Mouse (Mus musculus): ENCODE measurements around the gene Ebi3. TPM values are rescaled to one million over a fixed set of nuclear protein-coding genes. Genes with fewer than 3 reads are reported as not detected.
A peak's percentile ranks its signal among the peaks of the same experiment; 100 is the strongest.

Gene Ebi3
- polyA plus RNA-seq, 1 experiment from 2014 or later, result 2.2 TPM

GRCm38 (mm10) chr17:55961631-55962030 lies 9.2 kb downstream of the Ebi3 start:
- H3K27me3 ChIP-seq (ENCODE audit: control insufficient read depth, insufficient read depth, low read length), result no peaks in the 10 kb centered on the region
- H3K27ac ChIP-seq (ENCODE audit: low read depth, low read length), result no peak overlapping the region
- 0 out of 2 replicates have a peak, but pooled peaks cover 9% of the 10 kb centered on the region for H3K4me1 ChIP-seq (ENCODE audit: control insufficient read depth, insufficient read depth, low read length)
- H3K9ac ChIP-seq (ENCODE audit: low read depth, low read length), result no peak overlapping the region
- peaks cover 41% of the 10 kb centered on the region for H3K36me3 ChIP-seq (ENCODE audit: control insufficient read depth, insufficient read depth, low read length)
- H3K9me3 ChIP-seq (ENCODE audit: control insufficient read depth, low read length), result no peaks in the 10 kb centered on the region
- H3K4me3 ChIP-seq (ENCODE audit: low read length), result no peak overlapping the region
- WGBS, result 95% methylated on average over 7 of the region's 7 CpGs
- no peak overlapping the region for H3K4me2 ChIP-seq (replicated peaks; ENCODE audit: low read depth, low read length)
- ATAC-seq (ENCODE audit: low FRiP score, low TSS enrichment), result no peak

- Histone ChIP-seq H3K36me3 (ENCODE audit: control insufficient read depth, insufficient read depth, low read length) (peaks cover 56% of the 10 kb centered on the region), H3K4me1 (ENCODE audit: control insufficient read depth, insufficient read depth, low read length) (0 out of 2 replicates have a peak, but pooled peaks cover 8% of the 10 kb centered on the region), H3K27me3 (ENCODE audit: control insufficient read depth, insufficient read depth, low read length) (no peaks in the 10 kb centered on the region), H3K9me3 (ENCODE audit: control insufficient read depth, low read length) (no peaks in the 10 kb centered on the region), H3K9ac (ENCODE audit: low read depth, low read length) (no peak overlapping the region), H3K4me2 (replicated peaks; ENCODE audit: low read depth, low read length) (no peak overlapping the region), H3K4me3 (ENCODE audit: low read length) (no peak overlapping the region), H3K27ac (ENCODE audit: low read depth, low read length) (no peak overlapping the region)
- ATAC-seq (ENCODE audit: low FRiP score, low TSS enrichment), result no peak
- WGBS, result 88% methylated on average over 14 of the region's 14 CpGs
Measured at GRCm38 (mm10) chr17:55963171-55963570, 10.7 kb downstream of the Ebi3 start.

- Histone ChIP-seq H3K4me1 (ENCODE audit: control insufficient read depth, insufficient read depth, low read length) (0 out of 2 replicates have a peak, but pooled peaks cover 5% of the 10 kb centered on the region), H3K36me3 (ENCODE audit: control insufficient read depth, insufficient read depth, low read length) (peaks cover 56% of the 10 kb centered on the region), H3K27me3 (ENCODE audit: control insufficient read depth, insufficient read depth, low read length) (no peaks in the 10 kb centered on the region), H3K9me3 (ENCODE audit: control insufficient read depth, low read length) (no peaks in the 10 kb centered on the region), H3K4me3 (ENCODE audit: low read length) (no peak overlapping the region), H3K4me2 (replicated peaks; ENCODE audit: low read depth, low read length) (no peak overlapping the region), H3K27ac (ENCODE audit: low read depth, low read length) (no peak overlapping the region), H3K9ac (ENCODE audit: low read depth, low read length) (no peak overlapping the region)
- WGBS, result 93% methylated on average over 10 of the region's 10 CpGs
- ATAC-seq (ENCODE audit: low FRiP score, low TSS enrichment), result no peak
Measured at GRCm38 (mm10) chr17:55964496-55964895, 12.1 kb downstream of the Ebi3 start.

DNA sequence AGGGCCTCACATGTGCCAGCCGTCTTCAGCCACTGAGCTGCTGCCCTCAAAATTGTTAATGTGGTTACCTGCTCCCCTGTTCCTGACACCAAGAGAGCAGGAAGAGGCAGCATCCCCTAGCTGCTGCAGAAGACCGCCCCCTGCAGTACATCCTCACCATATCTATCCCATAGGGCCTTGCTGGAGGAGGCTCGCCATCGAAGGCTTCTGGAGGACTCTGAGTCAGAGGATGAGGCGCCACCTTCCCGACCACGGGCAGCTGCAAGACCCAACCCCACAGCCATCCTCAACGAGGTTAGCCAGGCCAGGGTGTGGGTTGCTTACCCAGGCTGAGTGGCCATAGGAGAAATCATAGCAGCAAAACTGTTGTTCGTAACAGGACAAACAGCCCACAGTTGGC lies 12.6 kb downstream of the Ebi3 start:
- Histone ChIP-seq H3K4me2 (replicated peaks; ENCODE audit: low read depth, low read length) (no peak overlapping the region), H3K4me3 (ENCODE audit: low read length) (no peak overlapping the region), H3K9ac (ENCODE audit: low read depth, low read length) (no peak overlapping the region), H3K4me1 (ENCODE audit: control insufficient read depth, insufficient read depth, low read length) (0 out of 2 replicates have a peak, but pooled peaks cover 5% of the 10 kb centered on the region), H3K27ac (ENCODE audit: low read depth, low read length) (no peak overlapping the region), H3K36me3 (ENCODE audit: control insufficient read depth, insufficient read depth, low read length) (peaks cover 56% of the 10 kb centered on the region), H3K9me3 (ENCODE audit: control insufficient read depth, low read length) (no peaks in the 10 kb centered on the region), H3K27me3 (ENCODE audit: control insufficient read depth, insufficient read depth, low read length) (no peaks in the 10 kb centered on the region)
- ATAC-seq (ENCODE audit: low FRiP score, low TSS enrichment), result no peak
- WGBS, result 86% methylated on average over 9 of the region's 9 CpGs

DNA sequence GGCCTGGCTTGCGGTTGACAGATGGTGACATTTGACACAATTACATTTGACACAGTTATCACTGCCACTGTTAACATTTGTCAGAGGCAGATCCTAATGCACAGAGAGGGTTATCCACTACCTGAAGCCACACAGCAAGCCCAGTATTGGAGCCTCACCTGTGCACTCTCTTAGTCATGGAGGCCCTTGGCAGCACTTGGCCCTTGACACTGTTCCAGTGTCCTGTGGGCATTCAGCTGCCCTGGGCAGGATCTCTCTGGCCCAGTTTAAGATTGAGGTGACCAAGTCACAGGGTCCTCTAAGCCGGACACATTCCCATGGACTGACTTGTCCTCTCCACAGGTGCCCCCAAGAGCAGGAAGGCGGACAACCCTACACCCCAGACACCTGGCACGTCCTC lies 14.7 kb downstream of the Ebi3 start:
- Histone ChIP-seq H3K9ac (ENCODE audit: low read depth, low read length) (no peak overlapping the region), H3K4me3 (ENCODE audit: low read length) (no peak overlapping the region), H3K27me3 (ENCODE audit: control insufficient read depth, insufficient read depth, low read length) (no peaks in the 10 kb centered on the region), H3K27ac (ENCODE audit: low read depth, low read length) (no peak overlapping the region), H3K9me3 (ENCODE audit: control insufficient read depth, low read length) (no peaks in the 10 kb centered on the region), H3K4me2 (replicated peaks; ENCODE audit: low read depth, low read length) (no peak overlapping the region), H3K36me3 (ENCODE audit: control insufficient read depth, insufficient read depth, low read length) (peaks cover 40% of the 10 kb centered on the region), H3K4me1 (ENCODE audit: control insufficient read depth, insufficient read depth, low read length) (peaks cover 10% of the 10 kb centered on the region; the same call in 1 of the 2 replicates)
- ATAC-seq (ENCODE audit: low FRiP score, low TSS enrichment), result no peak
- WGBS, result 94% methylated on average over 4 of the region's 4 CpGs

GRCm38 (mm10) chr17:55968210-55968609 lies 15.8 kb downstream of the Ebi3 start:
- Histone ChIP-seq H3K4me2 (replicated peaks; ENCODE audit: low read depth, low read length) (no peak overlapping the region), H3K27ac (ENCODE audit: low read depth, low read length) (no peak overlapping the region), H3K9ac (ENCODE audit: low read depth, low read length) (no peak overlapping the region), H3K9me3 (ENCODE audit: control insufficient read depth, low read length) (no peaks in the 10 kb centered on the region), H3K4me1 (ENCODE audit: control insufficient read depth, insufficient read depth, low read length) (peaks cover 10% of the 10 kb centered on the region; the same call in 1 of the 2 replicates), H3K27me3 (ENCODE audit: control insufficient read depth, insufficient read depth, low read length) (no peaks in the 10 kb centered on the region), H3K36me3 (ENCODE audit: control insufficient read depth, insufficient read depth, low read length) (peaks cover 34% of the 10 kb centered on the region), H3K4me3 (ENCODE audit: low read length) (no peak overlapping the region)
- WGBS, result 72% methylated on average over 7 of the region's 7 CpGs
- no peak for ATAC-seq (ENCODE audit: low FRiP score, low TSS enrichment)

- peaks cover 28% of the 10 kb centered on the region for H3K36me3 ChIP-seq (ENCODE audit: control insufficient read depth, insufficient read depth, low read length)
- peak; percentile 9; the same call in 1 of the 2 replicates for ATAC-seq (ENCODE audit: low FRiP score, low TSS enrichment)
- no peak overlapping the region for H3K9ac ChIP-seq (ENCODE audit: low read depth, low read length)
- H3K27ac ChIP-seq (ENCODE audit: low read depth, low read length), result no peak overlapping the region
- no peaks in the 10 kb centered on the region for H3K9me3 ChIP-seq (ENCODE audit: control insufficient read depth, low read length)
- H3K4me1 ChIP-seq (ENCODE audit: control insufficient read depth, insufficient read depth, low read length), result peaks cover 10% of the 10 kb centered on the region; the same call in 1 of the 2 replicates
- H3K4me3 ChIP-seq (ENCODE audit: low read length), result no peak overlapping the region; the same call in 1 of the 2 replicates
- peak overlapping the region; percentile 90; the same call in 1 of the 2 replicates for H3K4me2 ChIP-seq (replicated peaks; ENCODE audit: low read depth, low read length)
- no peaks in the 10 kb centered on the region for H3K27me3 ChIP-seq (ENCODE audit: control insufficient read depth, insufficient read depth, low read length)
- 49% methylated on average over 14 of the region's 14 CpGs for WGBS
Measured at GRCm38 (mm10) chr17:55969560-55969959, 17.1 kb downstream of the Ebi3 start.

DNA sequence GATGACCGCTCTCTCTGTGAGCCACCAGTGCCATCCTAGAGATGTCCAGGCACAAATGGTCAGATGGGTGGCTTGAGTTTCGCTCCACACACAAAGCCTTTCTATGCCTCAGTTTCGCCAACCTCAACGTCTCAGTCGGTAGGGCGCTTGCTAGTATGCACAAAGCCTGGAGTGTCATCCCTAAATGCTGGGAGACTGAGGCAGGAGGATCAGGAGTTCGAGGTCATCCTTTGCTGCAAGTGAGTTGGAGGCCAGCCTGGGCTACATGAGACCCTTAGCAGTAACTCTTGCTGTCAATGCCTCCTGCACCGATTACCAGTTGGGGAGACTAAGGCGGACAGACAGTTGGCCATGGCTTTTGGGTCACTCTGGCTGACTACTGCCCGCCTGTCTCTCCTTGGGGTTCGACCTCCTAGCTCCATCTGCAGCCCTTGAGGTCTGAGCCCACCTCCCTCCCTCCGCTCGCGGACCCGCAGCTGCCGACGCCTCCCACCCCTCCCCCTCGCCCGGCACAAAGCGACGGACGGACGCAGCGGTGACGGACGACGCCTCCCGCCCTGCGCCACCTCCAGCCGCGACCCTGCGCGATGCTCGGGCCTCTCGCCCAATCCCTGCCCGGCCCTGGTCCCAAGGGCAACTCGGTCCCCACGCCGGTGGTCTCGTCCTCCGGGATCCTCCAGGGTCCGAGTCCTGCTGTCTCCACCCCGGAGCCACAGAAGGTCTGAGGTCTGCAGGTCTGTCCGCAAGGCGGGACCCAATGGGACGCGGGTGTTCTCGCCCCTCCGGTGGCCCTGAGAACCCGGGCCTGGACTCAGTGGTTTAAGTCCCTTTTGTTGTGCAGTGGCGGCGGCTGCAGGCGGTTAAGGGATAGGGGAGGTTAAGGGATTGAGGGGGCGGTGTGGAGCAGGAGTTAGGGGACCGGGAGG lies 17.8 kb downstream of the Ebi3 start, which contains the start of gene Shd:
TSS of gene Shd (plus strand) at position 502 of the 926 bp plus-strand sequence.
- Histone ChIP-seq H3K4me2 (replicated peaks; ENCODE audit: low read depth, low read length) (peak within 1 kb of the TSS; percentile 90), H3K9ac (ENCODE audit: low read depth, low read length) (peak within 1 kb of the TSS; percentile 61), H3K27me3 (ENCODE audit: control insufficient read depth, insufficient read depth, low read length) (no peaks in the 10 kb centered on the region), H3K9me3 (ENCODE audit: control insufficient read depth, low read length) (no peaks in the 10 kb centered on the region), H3K4me3 (ENCODE audit: low read length) (peak within 1 kb of the TSS; percentile 57), H3K36me3 (ENCODE audit: control insufficient read depth, insufficient read depth, low read length) (peaks cover 23% of the 10 kb centered on the region), H3K4me1 (ENCODE audit: control insufficient read depth, insufficient read depth, low read length) (peaks cover 10% of the 10 kb centered on the region; the same call in 1 of the 2 replicates), H3K27ac (ENCODE audit: low read depth, low read length) (no peak within 1 kb of the TSS)
- ATAC-seq (ENCODE audit: low FRiP score, low TSS enrichment), result peak; percentile 32; the same call in 1 of the 2 replicates
- 10% methylated on average over 50 of the region's 55 CpGs for WGBS

DNA sequence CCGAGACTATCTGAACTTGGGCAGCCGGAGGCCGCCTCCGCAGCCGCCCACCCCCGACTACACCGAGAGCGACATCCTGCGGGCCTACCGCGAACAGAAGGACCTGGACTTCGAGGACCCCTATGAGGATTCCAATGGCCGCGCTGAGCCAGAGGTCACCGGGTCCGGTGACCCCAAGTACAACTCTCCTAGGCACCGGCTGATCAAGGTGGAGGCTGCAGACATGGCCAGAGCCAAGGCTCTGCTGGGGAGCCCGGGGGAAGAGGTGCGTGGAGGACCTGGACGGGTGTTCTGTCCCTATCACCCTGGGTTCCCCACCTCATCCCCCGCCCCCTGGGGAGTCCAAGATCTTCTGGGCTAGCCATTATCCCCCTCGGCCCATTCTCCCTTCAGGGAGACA lies 19.0 kb downstream of the Ebi3 start:
- no peak for ATAC-seq (ENCODE audit: low FRiP score, low TSS enrichment)
- 39% methylated on average over 22 of the region's 22 CpGs for WGBS
- H3K9ac ChIP-seq (ENCODE audit: low read depth, low read length), result no peak overlapping the region

More for the DNA sequence above, 19.0 kb downstream of the Ebi3 start:
- H3K9me3 ChIP-seq (ENCODE audit: control insufficient read depth, low read length), result no peaks in the 10 kb centered on the region
- H3K4me3 ChIP-seq (ENCODE audit: low read length), result peak overlapping the region; percentile 57
- peaks cover 14% of the 10 kb centered on the region; the same call in 1 of the 2 replicates for H3K4me1 ChIP-seq (ENCODE audit: control insufficient read depth, insufficient read depth, low read length)
- peaks cover 16% of the 10 kb centered on the region for H3K36me3 ChIP-seq (ENCODE audit: control insufficient read depth, insufficient read depth, low read length)
- no peaks in the 10 kb centered on the region for H3K27me3 ChIP-seq (ENCODE audit: control insufficient read depth, insufficient read depth, low read length)
- H3K27ac ChIP-seq (ENCODE audit: low read depth, low read length), result no peak overlapping the region
- peak overlapping the region; percentile 90 for H3K4me2 ChIP-seq (replicated peaks; ENCODE audit: low read depth, low read length)
